Mouse (Mus musculus) retina, postnatal 7 days (tissue): ENCODE data around the gene Svip.

ENCODE experiments used
- DNase-seq: peaks from one replicate; pipeline ENCODE4 v3.0.0-alpha.2; 2012; ENCODE audit warnings: low read depth, low spot score

The Svip gene

DNA sequence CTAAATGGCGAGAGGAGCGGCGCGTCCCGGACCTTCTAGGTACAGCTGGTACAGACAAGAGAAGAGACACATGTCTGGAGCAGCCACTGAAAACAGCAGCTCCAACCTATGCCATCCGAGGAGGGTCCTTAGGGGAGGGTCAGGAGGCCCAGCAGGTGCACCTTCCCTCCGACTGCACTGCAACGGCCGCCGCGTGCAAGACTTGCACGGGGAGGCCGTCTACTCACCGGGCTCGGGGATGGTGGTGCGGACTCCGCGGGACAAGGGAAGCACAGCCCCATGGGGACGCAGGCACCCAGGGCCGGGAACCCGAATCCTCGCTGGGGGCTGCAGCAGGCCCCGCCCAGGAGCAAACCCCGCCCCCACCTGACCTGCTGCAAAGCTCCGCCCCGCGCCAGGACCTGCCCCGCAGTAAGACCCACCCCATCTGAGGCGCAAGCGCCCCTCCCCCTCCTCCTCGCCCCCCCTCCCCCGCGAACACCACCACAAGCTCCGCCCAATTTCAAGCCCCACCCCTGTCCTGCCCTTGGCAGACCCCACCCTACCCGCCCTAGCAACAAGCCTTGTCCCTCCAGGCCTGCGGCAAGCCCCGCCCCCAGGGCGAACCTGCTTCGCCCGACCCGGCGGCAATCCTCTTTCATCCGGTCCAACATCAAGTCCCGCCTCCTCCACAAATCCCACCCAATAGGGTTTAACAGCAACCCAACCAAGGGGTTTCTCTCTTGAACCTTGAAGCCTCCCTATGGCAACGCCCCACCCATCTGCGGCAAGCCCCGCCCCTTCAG, at the start of gene Svip:
Svip (minus strand) TSS at position 508 of the 785 bp plus-strand sequence.
- peak; percentile 95 for DNase-seq

GRCm38 (mm10) chr7:52037600-52038582, 32.1 kb upstream of the Svip start:
- DNase-seq, result peak; percentile 32

DNA sequence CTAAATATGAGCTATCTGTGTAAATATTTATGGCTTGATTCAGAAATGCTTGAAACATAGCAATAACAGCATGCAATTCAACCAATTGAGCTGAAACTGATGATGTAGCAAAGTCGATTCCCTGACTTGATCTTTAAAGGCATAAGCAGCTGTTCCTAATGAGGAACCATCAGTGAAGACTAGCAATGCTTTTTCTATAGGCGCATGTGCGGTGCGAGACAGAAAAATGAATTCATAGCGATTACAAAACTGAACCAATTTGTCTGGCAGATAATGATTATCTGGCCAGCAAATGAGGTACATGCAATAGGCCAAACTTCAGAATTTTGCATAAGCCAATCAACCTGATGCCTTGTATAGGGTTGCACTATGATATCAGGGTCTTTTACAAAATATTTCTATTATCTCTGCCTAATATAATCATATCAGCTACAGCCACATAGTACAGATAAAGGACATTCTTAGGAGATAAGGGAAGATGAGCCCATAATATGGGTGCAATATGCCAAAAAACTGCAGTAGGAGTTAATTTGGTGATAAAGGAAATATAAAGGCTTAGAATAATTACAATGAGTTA, 18.3 kb upstream of the Svip start:
- DNase-seq, result no peak

GRCm38 (mm10) chr7:52022039-52022438, 16.2 kb upstream of the Svip start:
- DNase-seq, result no peak

GRCm38 (mm10) chr7:52015628-52016027, 9.8 kb upstream of the Svip start, which contains the start of gene 1700015G11Rik:
TSS of gene 1700015G11Rik (minus strand) at chr7:52015728.
- DNase-seq, result no peak

DNA sequence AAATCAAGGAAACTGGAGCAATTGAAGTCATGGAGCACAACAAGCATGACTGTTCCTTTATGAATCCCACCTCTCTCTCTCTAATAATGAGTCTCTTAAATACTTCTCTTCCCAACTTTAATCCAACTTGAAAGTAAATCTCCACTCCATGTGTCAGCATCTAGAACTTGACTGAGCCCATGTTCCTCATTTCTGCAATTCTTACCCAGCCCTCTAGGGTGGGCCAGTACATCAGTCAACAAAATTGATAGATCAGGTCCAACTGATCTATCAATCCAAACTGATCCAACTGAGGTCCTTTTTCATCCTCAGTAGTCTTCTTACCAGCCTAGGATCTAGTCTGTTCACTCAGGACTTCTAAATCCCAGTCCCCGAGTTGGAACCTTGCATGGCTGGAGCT, 9.4 kb upstream of the Svip start:
- DNase-seq, result no peak

- DNase-seq, result no peak
These were observed 7.6 kb upstream of the Svip start for GRCm38 (mm10) chr7:52013457-52013856.

- no peak for DNase-seq
These were observed 1.3 kb upstream of the Svip start for GRCm38 (mm10) chr7:52007138-52007537.

DNA sequence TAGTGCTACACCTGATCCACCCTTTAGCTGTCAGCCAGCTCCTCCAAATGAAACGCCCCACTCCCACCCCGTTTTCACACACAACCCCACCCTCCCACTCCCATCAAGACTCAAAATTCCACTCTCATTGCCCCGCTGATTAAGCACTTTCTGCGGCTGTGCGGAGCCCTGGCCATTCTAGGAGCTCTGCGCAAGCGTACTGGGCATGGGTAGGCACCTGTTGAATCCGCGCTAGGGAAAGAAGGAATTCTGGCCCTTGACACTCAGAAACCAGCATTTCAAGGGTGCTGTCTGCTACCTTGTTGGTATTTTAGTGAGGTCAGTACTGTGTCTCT, 445 bp upstream of the Svip start:
- DNase-seq, result no peak

DNA sequence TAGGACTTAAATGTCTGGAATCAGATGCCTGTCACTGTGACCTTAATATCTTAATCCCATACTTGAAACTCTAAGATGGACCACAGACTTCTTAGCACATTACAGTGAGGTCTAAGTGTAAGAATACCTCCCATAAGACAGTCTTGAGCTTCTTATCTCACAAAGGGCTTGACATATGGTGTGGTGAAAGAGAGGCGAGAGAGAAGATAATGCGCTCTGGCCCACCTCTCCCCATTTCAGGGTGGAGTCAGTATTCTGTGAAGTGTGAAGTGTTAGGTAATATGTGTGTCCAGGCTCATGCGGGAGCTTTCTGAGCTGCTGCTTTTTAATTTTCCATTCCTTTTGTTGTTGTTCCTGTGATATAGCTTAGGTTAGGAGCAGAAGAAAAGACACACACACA, 14.8 kb downstream of the Svip start:
- DNase-seq, result peak; percentile 54

DNA sequence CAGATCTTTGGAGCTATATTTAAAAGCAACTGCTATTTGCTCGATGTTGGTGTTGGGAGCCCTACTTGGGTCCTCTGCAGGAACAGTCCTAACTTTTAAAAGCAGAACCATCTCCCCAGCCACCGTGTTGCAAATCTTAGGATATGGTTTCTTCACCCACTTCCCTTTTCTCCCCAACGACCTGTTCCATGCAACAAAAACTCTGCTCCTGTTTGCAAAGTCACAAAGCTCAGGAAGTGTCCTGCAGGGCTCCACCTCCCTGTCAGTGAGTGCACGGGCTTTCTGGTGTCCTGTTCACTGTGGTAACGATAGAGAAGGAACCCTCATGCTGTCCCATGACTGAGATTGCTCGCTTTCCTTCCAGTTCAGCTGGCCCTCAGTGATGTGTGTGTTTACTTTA, 18.9 kb downstream of the Svip start:
- no peak for DNase-seq

DNA sequence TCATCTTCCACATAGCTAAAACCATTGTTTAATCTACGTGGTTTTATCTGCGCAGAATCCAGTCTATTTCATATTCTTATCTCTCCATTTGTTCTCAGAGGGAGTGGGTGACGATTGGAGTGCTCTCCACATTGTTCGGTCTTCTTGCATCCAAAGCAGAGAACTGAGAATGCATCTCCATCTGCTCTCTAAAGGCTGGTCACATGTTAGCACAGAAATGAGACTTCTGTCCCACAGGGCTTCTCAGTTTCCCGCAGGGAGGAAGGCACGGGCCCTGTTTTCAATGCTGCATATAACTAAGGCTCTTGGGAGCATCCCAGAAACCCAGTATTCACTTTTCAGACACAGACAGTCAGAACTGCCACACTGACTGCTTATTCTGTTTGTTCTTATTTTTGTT, 20.1 kb downstream of the Svip start:
- no peak for DNase-seq

- no peak for DNase-seq
These were observed 23.5 kb downstream of the Svip start for GRCm38 (mm10) chr7:51982303-51982702.

DNA sequence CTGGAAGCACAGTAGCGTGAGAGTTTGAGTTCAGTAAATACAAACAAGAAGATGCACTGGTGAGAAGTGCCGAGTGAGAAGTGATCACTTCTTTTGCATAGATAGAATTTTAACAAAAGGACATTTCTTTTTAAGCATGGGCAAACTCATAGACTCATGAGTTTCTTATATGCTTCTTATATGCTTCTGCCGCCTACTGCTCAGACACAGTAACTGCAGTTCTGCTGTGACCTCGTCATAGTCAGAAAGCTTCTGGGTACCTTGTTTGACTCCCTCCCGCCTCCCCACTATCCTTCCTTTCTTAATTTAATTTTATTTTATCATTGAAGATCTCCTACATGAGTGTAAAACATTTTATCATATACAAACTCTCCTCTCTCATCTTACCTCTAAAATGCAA, 26.5 kb downstream of the Svip start:
- DNase-seq, result no peak

DNA sequence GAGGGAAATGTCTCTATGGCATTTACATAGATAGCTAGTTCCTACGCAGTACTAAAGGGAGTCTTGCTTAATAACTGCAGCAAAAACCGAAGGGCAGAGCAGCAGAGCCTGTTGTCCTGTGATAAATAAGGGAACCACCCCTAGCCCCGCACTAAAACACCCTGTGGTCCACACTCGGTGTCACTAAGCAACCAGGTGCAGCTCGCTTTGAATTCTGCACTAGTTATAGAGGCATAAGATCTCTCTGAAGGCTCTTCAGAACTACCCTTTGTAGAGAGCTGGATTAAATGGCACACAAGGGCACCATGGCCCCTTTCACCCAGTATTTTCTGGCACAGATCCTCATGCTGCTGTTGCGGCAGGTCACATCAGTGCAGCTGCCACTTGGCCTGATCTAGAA, 30.6 kb downstream of the Svip start:
- no peak for DNase-seq

DNA sequence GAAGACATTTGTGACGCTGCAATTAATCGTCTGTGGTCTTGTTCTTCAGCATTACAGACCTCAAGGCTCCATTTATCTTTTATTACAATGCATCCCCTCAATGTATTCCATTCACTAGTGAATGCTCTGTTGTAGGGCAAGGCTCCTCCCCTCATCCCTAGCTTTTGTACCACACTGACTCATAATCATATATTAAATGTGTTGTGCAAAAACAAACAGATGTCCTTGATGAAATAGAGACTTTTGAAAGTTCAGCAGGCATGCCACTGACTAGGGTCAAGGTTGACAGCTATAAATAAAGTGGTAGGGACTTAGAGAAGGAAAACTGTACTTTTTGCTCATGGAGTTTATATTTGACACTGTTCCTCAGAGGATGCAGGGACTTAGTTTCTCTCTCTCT, 32.3 kb downstream of the Svip start:
- no peak for DNase-seq

DNA sequence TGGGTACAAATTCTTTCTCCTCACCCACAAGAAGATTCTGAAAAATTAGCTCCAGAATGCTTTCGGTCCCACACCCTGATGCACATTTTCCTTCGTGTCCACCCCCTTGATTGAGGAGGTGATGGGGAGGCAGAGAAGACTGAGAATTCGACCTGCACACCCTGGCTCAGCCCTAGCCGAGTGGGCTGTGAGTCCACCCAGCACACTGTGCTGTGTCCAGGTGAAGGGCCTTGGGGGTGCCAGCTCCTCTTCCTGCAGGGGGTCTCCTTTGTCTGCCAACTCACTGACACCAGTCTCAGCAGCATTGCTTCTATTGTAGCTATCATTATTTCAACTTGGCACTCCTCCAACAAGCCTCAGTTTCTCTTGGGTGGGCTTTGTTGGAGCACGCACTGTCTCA, 32.7 kb downstream of the Svip start:
- DNase-seq, result no peak

- peak; percentile 33 for DNase-seq
These were observed 33.5 kb downstream of the Svip start for GRCm38 (mm10) chr7:51972252-51972855.

- no peak for DNase-seq
These were observed 36.4 kb downstream of the Svip start for GRCm38 (mm10) chr7:51969379-51969778.

- DNase-seq, result no peak
These were observed 38.2 kb downstream of the Svip start for GRCm38 (mm10) chr7:51967581-51967980.

GRCm38 (mm10) chr7:51964681-51965080, 41.1 kb downstream of the Svip start:
- no peak for DNase-seq
